Mouse (Mus musculus) ES-E14 (cell line): Measurements from ENCODE around the gene Arhgef18. TPM values are rescaled to one million over a fixed set of nuclear protein-coding genes. Genes with fewer than 3 reads are reported as not detected.
A peak's percentile ranks its signal among the peaks of the same experiment; 100 is the strongest.

Experiments
- DNase-seq: peaks from one replicate; pipeline ENCODE4 v3.0.0-alpha.2; 2013; ENCODE audit warnings: low read depth, low spot score
- H3K27ac ChIP-seq: 2 replicates; pipeline ENCODE4 v1.5.1; 2012; ENCODE audit warnings: low read depth, mild to moderate bottlenecking, low read length, moderate library complexity, mixed read lengths; ENCODE audit not compliant: poor library complexity, insufficient read depth, severe bottlenecking
- H3K36me3 ChIP-seq: 2 replicates; pipeline ENCODE4 v1.6.1; 2012; ENCODE audit warnings: mild to moderate bottlenecking, low read length, moderate library complexity, mixed read lengths; ENCODE audit not compliant: control insufficient read depth, poor library complexity, insufficient read depth, severe bottlenecking
- H3K4me1 ChIP-seq, 2 experiments: fragments of 150-350 bp in 1 of 2; sonication (generic) in 1 of 2; 2 replicates each; pipeline ENCODE4 v1.6.1; 2012; ENCODE audit warnings: low read length in 2 of 2, mild to moderate bottlenecking in 1 of 2, mixed read lengths in 1 of 2; ENCODE audit not compliant: control insufficient read depth in 2 of 2, insufficient read depth in 2 of 2, poor library complexity in 1 of 2
- H3K4me3 ChIP-seq, 2 experiments: fragments of 150-350 bp in 1 of 2; sonication (generic) in 1 of 2; 2 replicates each; pipeline ENCODE4 v1.5.1; 2012; ENCODE audit warnings: low read length in 2 of 2, low read depth in 1 of 2, mild to moderate bottlenecking in 1 of 2, mixed read lengths in 1 of 2; ENCODE audit not compliant: insufficient read depth in 1 of 2, poor library complexity in 1 of 2, severe bottlenecking in 1 of 2
- H3K9ac ChIP-seq: 2 replicates; pipeline ENCODE4 v1.6.1; 2012; ENCODE audit warnings: low read depth, mild to moderate bottlenecking, low read length, mixed read lengths; ENCODE audit not compliant: poor library complexity, insufficient read depth, severe bottlenecking
- H3K9me3 ChIP-seq: fragments of 150-350 bp; sonication (generic); 2 replicates; pipeline ENCODE4 v1.6.1; 2012; ENCODE audit warnings: low read depth, mild to moderate bottlenecking, low read length; ENCODE audit not compliant: control insufficient read depth, insufficient read depth
- CHD2 ChIP-seq: IDR thresholded peaks from 2 replicates; pipeline ENCODE4 v1.6.1; 2014; ENCODE audit warnings: mild to moderate bottlenecking, low read depth, low read length, inconsistent platforms
- HCFC1 ChIP-seq: IDR thresholded peaks from 2 replicates; pipeline ENCODE4 v1.6.1; 2012; ENCODE audit warnings: low read length, inconsistent platforms, borderline replicate concordance; ENCODE audit not compliant: insufficient read depth
- MAFK ChIP-seq: IDR thresholded peaks from 2 replicates; pipeline ENCODE4 v1.6.1; 2014; ENCODE audit warnings: mild to moderate bottlenecking, low read depth, low read length, inconsistent platforms; ENCODE audit not compliant: insufficient read depth
- ZC3H11A ChIP-seq: IDR thresholded peaks from 2 replicates; pipeline ENCODE4 v1.6.1; 2012; ENCODE audit warnings: low read depth, mild to moderate bottlenecking, inconsistent platforms, low read length, borderline replicate concordance
- ZNF384 ChIP-seq: IDR thresholded peaks from 2 replicates; pipeline ENCODE4 v1.6.1; 2012; ENCODE audit warnings: low read depth, low read length, inconsistent platforms
- in situ Hi-C, 2 experiments: fragments of 600-800 bp; cut with MboI; formaldehyde crosslinking; loops; one replicate each; pipeline ENCODE4 v1.15.1; 2025; ENCODE audit warnings: low sequenced_read_pairs in 2 of 2, inconsistent platforms in 1 of 2; ENCODE audit not compliant: unreplicated experiment in 2 of 2
- total RNA-seq: library from RNA; depleted of rRNA; stranded (reverse); fragments of 300-350 nt; gene quantifications from 2 replicates; pipeline ENCODE4 v1.2.3, GENCODE M21; 2012

Gene Arhgef18
- total RNA-seq, 1 experiment: 34.7 TPM

DNA sequence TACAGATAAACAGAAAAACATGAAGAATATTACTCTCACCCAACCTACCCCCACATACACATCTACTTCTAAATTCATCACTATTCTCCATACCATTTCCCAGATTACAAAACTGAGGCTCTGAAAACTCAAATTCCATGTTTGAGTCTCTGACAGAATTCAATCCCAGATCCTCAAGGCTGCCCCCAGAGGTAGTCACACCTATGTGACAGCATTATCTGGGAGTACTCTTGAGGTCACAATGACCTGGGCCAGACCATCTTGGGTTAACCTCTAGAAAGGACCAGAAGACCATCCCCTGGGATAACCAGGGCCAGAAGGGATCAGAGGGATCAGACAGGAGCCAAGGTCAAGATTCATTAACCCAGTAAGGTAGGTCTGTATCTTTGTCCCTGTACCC, 77.8 kb downstream of the Arhgef18 start, which contains the start of gene Tex45:
TSS of gene Tex45 (plus strand) at position 301 of the 400 bp plus-strand sequence.
- Histone ChIP-seq H3K4me1 (peaks cover 2 to 4% of the 10 kb centered on the region in 2 experiments; a peak in 2 of 4 replicates), H3K36me3 (no peaks in the 10 kb centered on the region), H3K9me3 (no peaks in the 10 kb centered on the region), H3K9ac (no peak within 1 kb of the TSS), H3K4me3 (no peak within 1 kb of the TSS), H3K27ac (no peak within 1 kb of the TSS)
- DNase-seq: no peak
- in situ Hi-C loops: no loop called here
- no peak for TF ChIP-seq MAFK
- no peak for TF ChIP-seq ZC3H11A
- TF ChIP-seq CHD2: no peak
- no peak for TF ChIP-seq HCFC1
- TF ChIP-seq ZNF384: no peak

GRCm38 (mm10) chr8:3475715-3476429, 83.1 kb downstream of the Arhgef18 start:
- H3K4me3 ChIP-seq: peak overlapping the region; percentile 31 to 61; a peak in 3 of 4 replicates
- no peak for TF ChIP-seq MAFK
- TF ChIP-seq CHD2: no peak
- no peak for TF ChIP-seq ZC3H11A
- no peak for TF ChIP-seq ZNF384
- TF ChIP-seq HCFC1: no peak
- H3K27ac ChIP-seq: no peak overlapping the region; the same call in 1 of the 2 replicates
- DNase-seq: no peak
- peak overlapping the region; percentile 33; the same call in 1 of the 2 replicates for H3K9ac ChIP-seq
- H3K4me1 ChIP-seq: peaks cover 0 to 5% of the 10 kb centered on the region in 2 experiments; a peak in 1 of 4 replicates
- H3K9me3 ChIP-seq: no peaks in the 10 kb centered on the region
- in situ Hi-C loops: no loop called here
- H3K36me3 ChIP-seq: no peaks in the 10 kb centered on the region

- no peak for DNase-seq
- H3K27ac ChIP-seq: no peak overlapping the region
Observed at GRCm38 (mm10) chr8:3480221-3480785, 87.5 kb downstream of the Arhgef18 start.

GRCm38 (mm10) chr8:3481605-3482004, 88.8 kb downstream of the Arhgef18 start:
- H3K4me3 ChIP-seq: no peak overlapping the region
- DNase-seq: no peak
- in situ Hi-C loops: no loop called here
- H3K36me3 ChIP-seq: no peaks in the 10 kb centered on the region
- H3K4me1 ChIP-seq: peaks cover 2 to 3% of the 10 kb centered on the region in 2 experiments; a peak in 2 of 4 replicates
- TF ChIP-seq HCFC1: no peak
- no peak for TF ChIP-seq ZNF384
- TF ChIP-seq MAFK: no peak
- TF ChIP-seq ZC3H11A: no peak
- no peak for TF ChIP-seq CHD2
- H3K9me3 ChIP-seq: no peaks in the 10 kb centered on the region
- no peak overlapping the region for H3K9ac ChIP-seq
- no peak overlapping the region for H3K27ac ChIP-seq

More at GRCm38 (mm10) chr8:3480221-3480785, 87.5 kb downstream of the Arhgef18 start:
- Histone ChIP-seq H3K4me1 (peaks cover 2 to 6% of the 10 kb centered on the region in 2 experiments; a peak in 2 of 4 replicates), H3K36me3 (no peaks in the 10 kb centered on the region), H3K9ac (no peak overlapping the region), H3K4me3 (no peak overlapping the region), H3K9me3 (no peaks in the 10 kb centered on the region)
- TF ChIP-seq ZNF384 (no peak), MAFK (no peak), CHD2 (no peak), HCFC1 (no peak)
- in situ Hi-C loops: no loop called here
